10 mouse cellular contexts compared by ENCODE assay signal in the genomic region with DNA sequence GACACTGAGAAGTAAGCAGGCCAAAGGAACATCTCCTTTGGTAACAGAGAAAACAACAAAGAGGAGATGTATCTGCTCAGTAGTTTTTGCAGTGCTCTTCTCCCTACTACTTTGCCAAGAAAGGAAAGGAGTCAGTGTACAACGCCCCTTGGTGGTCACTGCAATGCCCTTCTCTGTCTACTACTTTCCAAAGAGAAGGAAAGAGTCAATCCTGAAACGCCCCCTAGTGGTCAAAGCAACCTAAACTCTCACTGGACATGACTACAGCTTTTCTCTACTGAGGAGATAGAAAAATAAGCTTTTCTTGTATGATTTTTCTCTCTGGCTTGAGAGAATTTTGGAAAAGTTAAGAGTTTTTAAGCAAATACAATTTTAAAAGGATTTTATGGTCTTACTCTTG. TPM values are rescaled to one million over a fixed set of nuclear protein-coding genes. Genes with fewer than 3 reads are reported as not detected.
A peak's percentile ranks its signal among the peaks of the same experiment; 100 is the strongest.
DNase-seq lines count a peak whose midpoint lies in the region; ATAC-seq lines count a peak whose summit lies in the region.
"Had no signal": no experiment of that assay in that cellular context is flagged by ENCODE, and none has a peak within 500 bp of the region (broad histone marks: within the 10 kb centered on the region; RNA-seq: fewer than 3 reads in every experiment).

No protein-coding gene starts in this region.

- no peaks in the 10 kb centered on the region for H3K9me3 ChIP-seq in midbrain, embryonic 14.5 days (ENCODE audit: control insufficient read depth, low read length)
- no peaks in the 10 kb centered on the region for H3K9me3 ChIP-seq in midbrain, embryonic 16.5 days (replicated peaks; ENCODE audit: control insufficient read depth, low read length, poor library complexity, severe bottlenecking)
- H3K9me3 ChIP-seq: heart, embryonic 13.5 days had no signal

- H3K4me3 ChIP-seq in midbrain, embryonic 14.5 days (replicated peaks; ENCODE audit: low read depth, low read length) = no peak overlapping the region
- no peak overlapping the region for H3K4me3 ChIP-seq in midbrain, embryonic 16.5 days (ENCODE audit: low read depth, low read length)
- H3K4me3 ChIP-seq: heart, embryonic 13.5 days had no signal

- H3K27me3 ChIP-seq in midbrain, embryonic 14.5 days (ENCODE audit: control insufficient read depth, insufficient read depth, low read length) = no peaks in the 10 kb centered on the region
- no peaks in the 10 kb centered on the region for H3K27me3 ChIP-seq in midbrain, embryonic 16.5 days (ENCODE audit: control insufficient read depth, insufficient read depth, low read depth, low read length)
- H3K27me3 ChIP-seq: heart, embryonic 13.5 days had no signal

- WGBS in midbrain, embryonic 14.5 days = 20% methylated on average over 2 of the region's 2 CpGs
- WGBS in midbrain, embryonic 16.5 days = 24% methylated on average over 2 of the region's 2 CpGs

- intact Hi-C loops in heart, postnatal 14 days (cut with DNase I) = loop anchor here (10.0 kb wide), 1 partner anchor 126 kb away; no protein-coding TSS in a partner anchor

- H3K9ac ChIP-seq in midbrain, embryonic 14.5 days (replicated peaks; ENCODE audit: low read length) = no peak overlapping the region
- no peak overlapping the region for H3K9ac ChIP-seq in midbrain, embryonic 16.5 days (ENCODE audit: low read depth, low read length)
- H3K9ac ChIP-seq: heart, embryonic 13.5 days had no signal

- no peak overlapping the region for H3K27ac ChIP-seq in midbrain, embryonic 14.5 days (replicated peaks; ENCODE audit: low read depth, low read length)
- H3K27ac ChIP-seq in midbrain, embryonic 16.5 days (ENCODE audit: low read length) = no peak overlapping the region
- H3K27ac ChIP-seq: heart, embryonic 13.5 days; macrophage had no signal

- peak; percentile 6 to 11 for DNase-seq in frontal cortex, postnatal 10 days (ENCODE audit: low spot score in 2 of 2)
- peak; percentile 71 for DNase-seq in midbrain, embryonic 14.5 days
- peak; percentile 7 to 39 for DNase-seq in adrenal gland, postnatal 36 days
- DNase-seq in heart, postnatal 14 days = peak; percentile 11 to 53
- peak; percentile 24 for DNase-seq in lung, postnatal 25 days (ENCODE audit: low spot score)
- peak; percentile 30 for DNase-seq in thymus, postnatal 4 days

- no peak overlapping the region for H3K4me2 ChIP-seq in midbrain, embryonic 14.5 days (ENCODE audit: low read length)
- H3K4me2 ChIP-seq in midbrain, embryonic 16.5 days (ENCODE audit: low read length) = no peak overlapping the region
- H3K4me2 ChIP-seq: heart, embryonic 13.5 days had no signal

- ATAC-seq in frontal cortex, adult (ENCODE audit: low TSS enrichment) = no peak
- ATAC-seq in midbrain, embryonic 14.5 days (ENCODE audit: low FRiP score, low TSS enrichment) = no peak
- ATAC-seq in midbrain, embryonic 16.5 days = no peak

- H3K36me3 ChIP-seq in midbrain, embryonic 14.5 days (ENCODE audit: control insufficient read depth, insufficient read depth, low read length) = 0 out of 2 replicates have a peak, but pooled peaks cover 6% of the 10 kb centered on the region
- H3K36me3 ChIP-seq in midbrain, embryonic 16.5 days (ENCODE audit: control insufficient read depth, insufficient read depth, low read length) = no peaks in the 10 kb centered on the region

- H3K4me1 ChIP-seq in midbrain, embryonic 14.5 days (ENCODE audit: control insufficient read depth, insufficient read depth, low read length) = no peaks in the 10 kb centered on the region
- H3K4me1 ChIP-seq in midbrain, embryonic 16.5 days (ENCODE audit: control insufficient read depth, insufficient read depth, low read length) = no peaks in the 10 kb centered on the region
- H3K4me1 ChIP-seq: heart, embryonic 13.5 days had no signal

RNA-seq across cellular contexts. Expression of a gene that starts 15.4 kb away (rescaled TPM):
- 38.1 and 39.6 TPM in 2 replicates for polyA plus RNA-seq in midbrain, embryonic 14.5 days (2014; fragmentation: Nextera tagmentation; extraction: Ambion mirVana)
- polyA plus RNA-seq in midbrain, embryonic 16.5 days (2015; fragmentation: Nextera tagmentation; extraction: Ambion mirVana) = 34.6 and 39.9 TPM in 2 replicates
- total RNA-seq in adrenal gland, postnatal 36 days (2021) = 1 to 10 TPM; 4.8 to 6.5 TPM
- total RNA-seq in heart, postnatal 14 days (2021) = 1 to 10 TPM; 3.5 to 4.3 TPM

RNA-seq across cellular contexts. Expression of a gene that starts 50.8 kb away (rescaled TPM):
- polyA plus RNA-seq in midbrain, embryonic 14.5 days (2014; fragmentation: Nextera tagmentation; extraction: Ambion mirVana) = 0.15 TPM in 1 of 2 replicates, not detected in the other
- polyA plus RNA-seq in midbrain, embryonic 16.5 days (2015; fragmentation: Nextera tagmentation; extraction: Ambion mirVana) = not detected in 2 replicates
- not detected for total RNA-seq in adrenal gland, postnatal 36 days (2021)
- total RNA-seq in heart, postnatal 14 days (2021) = not detected
- polyA plus RNA-seq: macrophage had no signal

Comparison
In these comparisons a context has a peak if more than half of its experiments do, and no peak if none do; other contexts are left out.
1. DNase-seq: peak in every context shown above with its lines; median percentile 71 in midbrain, embryonic 14.5 days; 32 in heart, postnatal 14 days; 30 in thymus, postnatal 4 days; 24 in lung, postnatal 25 days; 23 in adrenal gland, postnatal 36 days; 8 in frontal cortex, postnatal 10 days.